Mouse (Mus musculus): ENCODE data around the gene Exosc3. TPM values are rescaled to one million over a fixed set of nuclear protein-coding genes. Genes with fewer than 3 reads are reported as not detected.

Exosc3 gene
- polyA plus RNA-seq, 1 experiment from 2014 or later = 34.4 TPM

DNA sequence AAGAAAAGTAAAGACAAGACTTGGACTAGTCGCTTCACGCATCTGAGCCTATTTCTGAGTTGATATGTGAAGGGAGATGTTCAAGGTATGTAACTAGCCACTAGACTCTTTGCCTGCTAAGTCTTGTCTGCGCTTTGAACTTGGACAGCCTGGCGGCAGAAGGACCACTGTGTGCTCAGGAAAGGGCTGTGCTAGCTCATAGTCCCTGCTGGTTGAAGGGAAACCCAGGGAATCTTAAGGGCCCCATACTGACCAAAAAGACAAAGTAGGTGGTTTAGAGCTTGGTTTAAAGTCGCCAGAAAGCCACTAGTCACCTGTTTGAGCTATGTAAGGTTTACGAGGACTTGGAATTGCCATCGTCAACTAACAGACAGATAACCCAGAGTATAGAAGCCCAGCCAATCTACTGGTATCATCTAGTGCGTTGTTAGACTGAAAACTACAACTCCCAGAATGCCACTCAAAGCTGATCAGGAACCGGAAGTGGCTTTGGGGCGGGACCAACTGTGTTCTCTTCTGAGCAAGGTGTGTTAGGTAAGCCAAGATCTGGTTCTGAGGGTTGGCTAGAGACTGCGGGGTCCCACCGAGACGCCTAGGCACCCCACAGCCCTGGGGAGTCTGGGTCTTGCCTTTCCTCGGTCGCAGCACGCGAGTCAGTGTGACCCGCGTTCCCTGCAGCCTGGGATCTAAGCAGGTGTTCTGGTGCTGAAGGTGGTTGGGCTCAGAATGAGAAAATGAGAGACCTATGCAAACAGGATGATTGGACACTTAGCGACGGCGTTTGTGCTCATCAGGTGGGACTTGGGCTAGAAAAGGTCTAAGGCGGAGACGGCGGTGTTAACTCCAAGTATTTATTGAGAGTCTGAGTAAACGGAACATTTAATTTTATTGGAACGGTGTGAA lies 45.6 kb downstream of the Exosc3 start, which contains the start of gene Trmt10b:
Gene Trmt10b (plus strand): TSS at position 466 of the 903 bp plus-strand sequence.
- Histone ChIP-seq H3K4me3 (ENCODE audit: low read length) (peak within 1 kb of the TSS; percentile 82), H3K36me3 (ENCODE audit: control insufficient read depth, insufficient read depth, low read length) (peaks cover 14% of the 10 kb centered on the region; the same call in 1 of the 2 replicates), H3K4me2 (ENCODE audit: low read length) (peak within 1 kb of the TSS; percentile 85), H3K9ac (ENCODE audit: low read depth, low read length) (peak within 1 kb of the TSS; percentile 89), H3K27ac (ENCODE audit: low read depth, low read length) (no peak within 1 kb of the TSS), H3K4me1 (ENCODE audit: control insufficient read depth, insufficient read depth, low read depth, low read length) (peaks cover 7% of the 10 kb centered on the region), H3K9me3 (ENCODE audit: control insufficient read depth, low read length) (no peaks in the 10 kb centered on the region), H3K27me3 (replicated peaks; ENCODE audit: control insufficient read depth, insufficient read depth, low read length) (no peaks in the 10 kb centered on the region)
- 21% methylated on average over 27 of the region's 27 CpGs for WGBS
- peak; percentile 98 for ATAC-seq

DNA sequence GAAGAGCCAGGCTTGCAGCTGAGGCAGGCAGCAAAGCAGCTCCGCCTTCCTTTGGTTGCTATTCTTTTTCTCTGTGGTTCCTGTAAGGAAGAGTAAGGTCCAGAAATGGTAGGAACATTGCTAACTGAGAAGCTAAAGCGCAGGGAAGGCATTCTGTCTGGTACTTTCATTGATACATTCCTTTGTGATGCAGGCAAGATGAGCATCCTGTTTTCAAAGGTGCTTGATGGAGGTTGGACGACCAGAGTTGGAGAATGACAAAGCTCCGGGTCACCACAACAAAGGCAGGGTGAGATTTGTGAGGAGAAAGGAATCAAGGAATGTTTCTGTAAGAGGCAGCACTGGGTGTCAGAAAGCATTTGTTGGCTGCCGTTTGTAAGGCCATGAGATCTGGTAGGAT lies 54.6 kb downstream of the Exosc3 start:
- H3K4me1 ChIP-seq (ENCODE audit: control insufficient read depth, insufficient read depth, low read depth, low read length) = no peaks in the 10 kb centered on the region
- ATAC-seq = no peak
- no peak overlapping the region for H3K27ac ChIP-seq (ENCODE audit: low read depth, low read length)
- no peaks in the 10 kb centered on the region for H3K9me3 ChIP-seq (ENCODE audit: control insufficient read depth, low read length)
- H3K27me3 ChIP-seq (replicated peaks; ENCODE audit: control insufficient read depth, insufficient read depth, low read length) = no peaks in the 10 kb centered on the region
- no peak overlapping the region for H3K4me2 ChIP-seq (ENCODE audit: low read length)
- no peak overlapping the region for H3K9ac ChIP-seq (ENCODE audit: low read depth, low read length)
- H3K36me3 ChIP-seq (ENCODE audit: control insufficient read depth, insufficient read depth, low read length) = no peaks in the 10 kb centered on the region
- WGBS = 74% methylated on average over 5 of the region's 5 CpGs
- H3K4me3 ChIP-seq (ENCODE audit: low read length) = no peak overlapping the region

DNA sequence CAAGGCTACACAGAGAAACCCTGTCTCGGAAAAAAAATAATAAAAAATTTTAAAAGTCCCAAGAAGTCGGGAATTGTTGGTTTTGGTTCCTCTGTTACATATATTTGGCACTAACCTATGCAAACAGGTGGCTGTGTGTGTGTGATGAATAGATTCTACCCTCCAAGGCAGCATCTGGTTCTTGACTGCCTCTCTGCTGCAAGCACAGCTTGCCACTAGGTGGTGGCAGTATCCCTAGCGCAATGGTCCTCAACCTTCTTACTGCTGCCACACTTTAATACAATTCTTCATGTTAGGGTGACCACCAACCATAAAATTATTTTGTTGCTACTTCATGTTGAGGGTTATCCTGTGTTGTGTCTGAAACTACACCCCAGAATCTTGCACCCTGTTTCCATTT lies 56.2 kb downstream of the Exosc3 start:
- no peaks in the 10 kb centered on the region for H3K9me3 ChIP-seq (ENCODE audit: control insufficient read depth, low read length)
- no peaks in the 10 kb centered on the region for H3K27me3 ChIP-seq (replicated peaks; ENCODE audit: control insufficient read depth, insufficient read depth, low read length)
- no peak overlapping the region for H3K9ac ChIP-seq (ENCODE audit: low read depth, low read length)
- H3K4me1 ChIP-seq (ENCODE audit: control insufficient read depth, insufficient read depth, low read depth, low read length) = no peaks in the 10 kb centered on the region
- H3K4me2 ChIP-seq (ENCODE audit: low read length) = no peak overlapping the region
- 42% methylated on average over 3 of the region's 3 CpGs for WGBS
- H3K4me3 ChIP-seq (ENCODE audit: low read length) = no peak overlapping the region
- H3K36me3 ChIP-seq (ENCODE audit: control insufficient read depth, insufficient read depth, low read length) = no peaks in the 10 kb centered on the region
- no peak overlapping the region for H3K27ac ChIP-seq (ENCODE audit: low read depth, low read length)
- ATAC-seq = no peak

DNA sequence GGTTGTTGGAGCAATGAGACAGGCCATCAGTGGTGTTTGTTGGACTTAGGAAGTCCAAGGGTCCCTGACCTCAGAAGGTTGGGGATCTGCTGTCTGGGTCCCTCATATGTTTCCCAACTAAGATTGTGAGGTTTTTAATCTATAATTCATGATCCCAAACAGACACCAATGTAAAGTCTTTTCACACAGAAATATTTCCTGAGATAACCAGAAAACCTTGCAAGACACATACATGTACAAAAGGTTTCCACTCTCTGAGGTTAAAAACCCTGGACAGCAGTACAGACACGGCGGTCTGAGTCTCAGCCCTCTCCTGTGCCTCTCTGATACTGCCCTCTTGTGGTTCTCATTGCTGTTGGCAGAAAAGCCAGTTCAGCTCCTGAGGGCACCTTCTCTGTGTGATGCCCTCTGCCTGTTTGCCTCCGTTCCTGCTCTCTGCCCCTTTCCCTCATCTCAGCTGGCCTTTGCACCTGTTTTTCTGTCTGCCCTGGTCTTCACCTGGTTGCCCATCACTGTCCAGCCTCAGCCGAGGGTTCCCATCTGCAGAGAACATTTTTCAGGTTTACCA lies 62.5 kb downstream of the Exosc3 start:
- peak; percentile 84 for ATAC-seq
- H3K27me3 ChIP-seq (replicated peaks; ENCODE audit: control insufficient read depth, insufficient read depth, low read length) = no peaks in the 10 kb centered on the region
- no peak overlapping the region for H3K4me2 ChIP-seq (ENCODE audit: low read length)
- WGBS = 25% methylated on average over 4 of the region's 4 CpGs
- H3K9ac ChIP-seq (ENCODE audit: low read depth, low read length) = no peak overlapping the region
- no peaks in the 10 kb centered on the region for H3K36me3 ChIP-seq (ENCODE audit: control insufficient read depth, insufficient read depth, low read length)
- H3K9me3 ChIP-seq (ENCODE audit: control insufficient read depth, low read length) = no peaks in the 10 kb centered on the region
- H3K27ac ChIP-seq (ENCODE audit: low read depth, low read length) = no peak overlapping the region
- no peak overlapping the region for H3K4me3 ChIP-seq (ENCODE audit: low read length)
- no peaks in the 10 kb centered on the region for H3K4me1 ChIP-seq (ENCODE audit: control insufficient read depth, insufficient read depth, low read depth, low read length)

DNA sequence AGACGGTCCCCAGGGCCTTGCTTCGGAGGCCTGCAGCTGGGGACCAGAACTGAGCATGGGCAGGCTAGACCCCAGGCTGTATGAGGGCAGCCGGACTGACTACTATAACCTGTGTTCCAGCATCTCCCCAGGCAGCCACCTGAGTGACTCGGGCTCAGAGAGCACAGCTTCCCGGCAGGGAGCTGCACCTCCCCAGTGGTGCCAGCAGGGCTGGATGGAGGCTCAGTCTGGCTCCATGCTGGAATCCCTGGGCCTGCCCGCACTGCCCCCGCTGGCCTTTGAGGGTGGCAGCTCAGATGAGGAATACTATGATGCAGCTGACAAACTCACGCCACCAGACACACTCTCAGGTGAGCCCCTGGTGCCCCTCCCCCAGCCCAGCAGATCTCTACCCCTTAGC lies 63.2 kb downstream of the Exosc3 start:
- no peaks in the 10 kb centered on the region for H3K27me3 ChIP-seq (replicated peaks; ENCODE audit: control insufficient read depth, insufficient read depth, low read length)
- H3K4me3 ChIP-seq (ENCODE audit: low read length) = no peak overlapping the region
- H3K4me1 ChIP-seq (ENCODE audit: control insufficient read depth, insufficient read depth, low read depth, low read length) = no peaks in the 10 kb centered on the region
- H3K36me3 ChIP-seq (ENCODE audit: control insufficient read depth, insufficient read depth, low read length) = no peaks in the 10 kb centered on the region
- no peak overlapping the region for H3K4me2 ChIP-seq (ENCODE audit: low read length)
- no peaks in the 10 kb centered on the region for H3K9me3 ChIP-seq (ENCODE audit: control insufficient read depth, low read length)
- ATAC-seq = no peak
- no peak overlapping the region for H3K27ac ChIP-seq (ENCODE audit: low read depth, low read length)
- WGBS = 59% methylated on average over 8 of the region's 8 CpGs
- H3K9ac ChIP-seq (ENCODE audit: low read depth, low read length) = no peak overlapping the region

DNA sequence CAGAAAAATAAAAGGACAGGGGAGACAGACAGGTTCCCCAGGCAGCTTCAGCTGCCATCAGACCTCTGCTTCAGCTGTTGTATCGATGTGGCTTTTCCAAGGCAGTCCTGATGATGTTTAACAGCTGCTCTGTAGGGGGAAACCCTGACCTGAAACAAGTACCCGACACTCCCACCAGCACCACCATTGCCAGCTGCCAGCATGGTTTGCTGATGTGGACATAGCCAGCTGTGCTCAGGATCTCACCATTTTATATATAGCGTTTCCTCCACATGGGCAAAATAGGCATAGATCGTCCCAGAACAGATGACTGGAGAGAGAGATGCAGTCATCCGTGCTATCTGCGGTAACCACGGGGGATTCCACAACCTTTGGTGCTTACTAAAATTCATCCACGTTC lies 66.8 kb downstream of the Exosc3 start:
- Histone ChIP-seq H3K9ac (ENCODE audit: low read depth, low read length) (no peak overlapping the region), H3K4me3 (ENCODE audit: low read length) (no peak overlapping the region), H3K4me2 (ENCODE audit: low read length) (no peak overlapping the region), H3K9me3 (ENCODE audit: control insufficient read depth, low read length) (no peaks in the 10 kb centered on the region), H3K4me1 (ENCODE audit: control insufficient read depth, insufficient read depth, low read depth, low read length) (0 out of 2 replicates have a peak, but pooled peaks cover 2% of the 10 kb centered on the region), H3K27ac (ENCODE audit: low read depth, low read length) (no peak overlapping the region), H3K36me3 (ENCODE audit: control insufficient read depth, insufficient read depth, low read length) (no peaks in the 10 kb centered on the region), H3K27me3 (replicated peaks; ENCODE audit: control insufficient read depth, insufficient read depth, low read length) (no peaks in the 10 kb centered on the region)
- ATAC-seq = no peak
- WGBS = 85% methylated on average over 8 of the region's 8 CpGs

DNA sequence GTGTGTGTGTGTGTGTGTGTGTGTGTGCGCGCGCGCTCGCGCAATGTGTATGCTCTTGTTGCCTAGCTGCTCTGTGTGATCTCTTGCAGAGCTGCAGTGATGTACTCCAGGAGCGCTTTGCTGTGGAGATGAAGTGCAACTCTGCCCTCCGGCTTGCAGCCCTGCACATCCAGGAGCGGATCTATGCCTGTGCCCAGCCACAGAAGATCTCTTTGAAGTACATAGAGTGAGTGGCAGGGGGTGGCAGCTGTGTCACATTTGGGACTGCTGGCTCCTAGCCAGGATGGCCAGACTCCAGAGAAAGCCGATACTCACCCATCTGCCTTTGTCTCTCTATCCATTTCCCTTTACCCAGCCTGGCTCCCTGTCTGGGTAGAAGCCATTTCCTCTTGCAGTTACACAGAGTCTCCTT lies 71.5 kb downstream of the Exosc3 start:
- H3K27ac ChIP-seq (ENCODE audit: low read depth, low read length) = 0 out of 2 replicates have a peak overlapping the region, but pooled peaks have one; percentile 31
- H3K9me3 ChIP-seq (ENCODE audit: control insufficient read depth, low read length) = no peaks in the 10 kb centered on the region
- ATAC-seq = peak; percentile 95
- no peaks in the 10 kb centered on the region for H3K27me3 ChIP-seq (replicated peaks; ENCODE audit: control insufficient read depth, insufficient read depth, low read length)
- H3K4me2 ChIP-seq (ENCODE audit: low read length) = peak overlapping the region; percentile 22; the same call in 1 of the 2 replicates
- H3K4me3 ChIP-seq (ENCODE audit: low read length) = no peak overlapping the region
- 45% methylated on average over 10 of the region's 10 CpGs for WGBS
- 0 out of 2 replicates have a peak, but pooled peaks cover 2% of the 10 kb centered on the region for H3K4me1 ChIP-seq (ENCODE audit: control insufficient read depth, insufficient read depth, low read depth, low read length)
- no peak overlapping the region for H3K9ac ChIP-seq (ENCODE audit: low read depth, low read length)
- no peaks in the 10 kb centered on the region for H3K36me3 ChIP-seq (ENCODE audit: control insufficient read depth, insufficient read depth, low read length)

DNA sequence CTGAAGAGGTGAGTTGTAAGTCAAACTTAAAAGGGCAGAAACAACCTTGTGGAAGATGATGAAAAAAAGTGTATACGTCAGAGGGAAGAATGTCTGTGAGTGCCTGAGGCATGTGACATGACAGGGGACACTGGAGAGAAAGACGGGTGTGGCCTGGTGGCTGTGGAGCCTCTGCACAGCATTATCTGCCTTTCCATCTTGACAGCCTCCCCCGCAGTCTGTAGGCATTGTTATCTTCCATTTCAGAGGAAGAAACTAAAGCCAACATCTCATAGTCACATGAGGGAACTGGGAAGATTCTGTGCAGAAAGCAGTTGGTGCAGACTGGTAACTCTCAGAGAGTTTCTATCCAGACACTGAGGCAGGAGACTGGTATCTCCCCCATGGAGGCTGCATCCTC lies 74.6 kb downstream of the Exosc3 start:
- Histone ChIP-seq H3K4me3 (ENCODE audit: low read length) (no peak overlapping the region), H3K27me3 (replicated peaks; ENCODE audit: control insufficient read depth, insufficient read depth, low read length) (no peaks in the 10 kb centered on the region), H3K4me1 (ENCODE audit: control insufficient read depth, insufficient read depth, low read depth, low read length) (0 out of 2 replicates have a peak, but pooled peaks cover 2% of the 10 kb centered on the region), H3K9me3 (ENCODE audit: control insufficient read depth, low read length) (no peaks in the 10 kb centered on the region), H3K27ac (ENCODE audit: low read depth, low read length) (no peak overlapping the region), H3K36me3 (ENCODE audit: control insufficient read depth, insufficient read depth, low read length) (no peaks in the 10 kb centered on the region), H3K4me2 (ENCODE audit: low read length) (no peak overlapping the region), H3K9ac (ENCODE audit: low read depth, low read length) (no peak overlapping the region)
- ATAC-seq = no peak
- 88% methylated on average over 3 of the region's 3 CpGs for WGBS
